Mouse (Mus musculus): ENCODE results near the gene H2-M2. TPM values are rescaled to one million over a fixed set of nuclear protein-coding genes. Genes with fewer than 3 reads are reported as not detected.

Gene H2-M2
- not detected in 2 replicates for polyA plus RNA-seq (2012)

GRCm38 (mm10) chr17:37483452-37483851, at the start of gene H2-M2:
Gene H2-M2 (minus strand): TSS chr17:37483552.
- TF ChIP-seq GATA1 (IDR thresholded peaks at IDR 0.05; ENCODE audit: low read length), result no peak

DNA sequence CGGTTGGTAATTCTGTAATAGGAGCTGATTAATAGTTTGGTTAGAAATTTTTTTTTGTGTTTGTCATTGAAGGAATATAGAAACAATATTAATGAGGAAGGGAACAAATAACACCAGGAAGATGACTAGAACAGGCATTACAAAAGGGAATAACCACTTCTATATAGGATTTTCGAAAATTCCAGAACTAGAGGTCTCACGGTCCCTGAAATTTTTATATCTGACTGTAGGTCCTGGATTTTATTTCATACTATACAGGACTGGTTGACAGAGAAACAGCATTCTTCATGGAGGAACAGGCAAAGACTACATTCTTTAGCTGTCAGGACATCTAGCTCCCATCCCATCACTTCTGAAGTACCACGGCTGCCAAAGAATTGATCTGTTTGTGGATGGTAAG, 24.4 kb upstream of the H2-M2 start, which contains the start of gene Olfr111:
Gene Olfr111 (plus strand): TSS at position 301 of the 400 bp plus-strand sequence.
- TF ChIP-seq GATA1 (IDR thresholded peaks at IDR 0.05; ENCODE audit: low read length), result no peak

GRCm38 (mm10) chr17:37491930-37492518, 8.7 kb upstream of the H2-M2 start, which contains the start of gene Olfr110:
Gene Olfr110 (plus strand): TSS chr17:37492468.
- no peak for TF ChIP-seq GATA1 (IDR thresholded peaks at IDR 0.05; ENCODE audit: low read length)

DNA sequence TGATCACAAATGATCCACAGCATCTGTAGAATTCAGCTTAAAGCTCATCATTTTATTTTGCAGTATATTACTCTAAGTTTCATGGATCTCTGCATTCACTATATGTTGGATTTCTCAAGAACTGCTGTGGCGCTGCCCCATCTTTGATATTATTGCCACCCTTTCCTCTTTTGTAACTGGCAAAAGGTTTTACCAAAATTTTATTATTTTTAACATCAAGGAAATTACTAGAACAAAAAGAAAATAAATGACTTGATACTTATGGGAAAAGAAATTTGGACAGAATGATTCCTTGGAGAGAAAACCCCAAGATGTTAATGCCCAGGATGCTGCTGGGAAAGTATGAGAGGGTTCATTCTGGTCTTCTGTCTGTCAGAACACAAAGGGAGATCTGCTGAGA, 24.7 kb downstream of the H2-M2 start, which contains the start of gene Olfr109:
Gene Olfr109 (plus strand): TSS at position 301 of the 400 bp plus-strand sequence.
- TF ChIP-seq GATA1 (IDR thresholded peaks at IDR 0.05; ENCODE audit: low read length), result no peak

DNA sequence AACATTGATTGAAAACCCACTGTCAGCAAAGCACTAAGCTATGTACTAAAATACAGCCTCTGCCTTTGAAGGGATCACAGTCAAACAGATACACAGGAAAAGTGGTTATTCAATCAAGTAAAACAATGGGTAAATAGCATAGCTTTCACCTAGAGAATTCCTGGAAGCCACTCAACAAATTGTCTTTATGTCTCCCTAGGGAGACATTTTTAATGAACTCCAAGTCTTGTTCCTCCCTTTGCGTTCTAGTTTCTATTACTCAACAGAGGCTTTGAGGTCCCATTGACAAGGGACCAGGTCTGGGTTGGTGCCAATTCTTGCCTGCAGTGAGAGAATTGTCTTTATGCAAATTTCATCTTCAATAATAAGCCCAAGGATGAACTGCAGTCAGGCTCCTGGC, 38.2 kb downstream of the H2-M2 start, which contains the start of gene Olfr108:
Gene Olfr108 (plus strand): TSS at position 301 of the 400 bp plus-strand sequence.
- TF ChIP-seq GATA1 (IDR thresholded peaks at IDR 0.05; ENCODE audit: low read length), result no peak

Other genes with a start within 250 kb of the H2-M2 start
- not detected in 2 replicates for gene Olfr97, start 246.2 kb downstream of the H2-M2 start, polyA plus RNA-seq (2012)
- gene Olfr98, start 219.8 kb downstream of the H2-M2 start, polyA plus RNA-seq (2012), result not detected in 2 replicates
- gene H2-M3, start 213.3 kb downstream of the H2-M2 start, polyA plus RNA-seq (2012), result not detected in 2 replicates
- not detected in 2 replicates for gene Olfr99, start 200.1 kb downstream of the H2-M2 start, polyA plus RNA-seq (2012)
- not detected in 2 replicates for gene Olfr101, start 179.2 kb downstream of the H2-M2 start, polyA plus RNA-seq (2012)
- not detected in 2 replicates for gene Olfr102, start 166.5 kb downstream of the H2-M2 start, polyA plus RNA-seq (2012)
- not detected in 2 replicates for gene Olfr103, start 143.9 kb downstream of the H2-M2 start, polyA plus RNA-seq (2012)
- gene Olfr104-ps, start 124.0 kb downstream of the H2-M2 start, polyA plus RNA-seq (2012), result not detected in 2 replicates
- not detected in 2 replicates for gene Olfr105-ps, start 104.5 kb downstream of the H2-M2 start, polyA plus RNA-seq (2012)
- gene Olfr106-ps, start 93.2 kb downstream of the H2-M2 start, polyA plus RNA-seq (2012), result not detected in 2 replicates
- not detected in 2 replicates for gene Olfr107, start 84.3 kb downstream of the H2-M2 start, polyA plus RNA-seq (2012)
- gene Olfr108, start 38.1 kb downstream of the H2-M2 start, polyA plus RNA-seq (2012), result not detected in 2 replicates
- gene Olfr109, start 24.6 kb downstream of the H2-M2 start, polyA plus RNA-seq (2012), result not detected in 2 replicates
- gene Olfr110, start 8.9 kb upstream of the H2-M2 start, polyA plus RNA-seq (2012), result not detected in 2 replicates
- not detected in 2 replicates for gene Olfr111, start 24.5 kb upstream of the H2-M2 start, polyA plus RNA-seq (2012)
- not detected in 2 replicates for gene Olfr112, start 85.9 kb upstream of the H2-M2 start, polyA plus RNA-seq (2012)
- not detected in 2 replicates for gene Olfr113, start 94.1 kb upstream of the H2-M2 start, polyA plus RNA-seq (2012)
- not detected in 2 replicates for gene Olfr114, start 109.2 kb upstream of the H2-M2 start, polyA plus RNA-seq (2012)
- not detected in 2 replicates for gene Olfr115, start 143.6 kb upstream of the H2-M2 start, polyA plus RNA-seq (2012)
- gene Olfr116, start 143.6 kb upstream of the H2-M2 start, polyA plus RNA-seq (2012), result not detected in 2 replicates
- not detected in 2 replicates for gene Olfr117, start 180.2 kb upstream of the H2-M2 start, polyA plus RNA-seq (2012)
- not detected in 2 replicates for gene Olfr118, start 183.4 kb upstream of the H2-M2 start, polyA plus RNA-seq (2012)
- gene Olfr119, start 213.0 kb upstream of the H2-M2 start, polyA plus RNA-seq (2012), result not detected in 2 replicates
- not detected in 2 replicates for gene Olfr120, start 238.3 kb upstream of the H2-M2 start, polyA plus RNA-seq (2012)